Mouse (Mus musculus) kidney, adult 2 months (tissue): ENCODE results near the gene Mum1l1. TPM values are rescaled to one million over a fixed set of nuclear protein-coding genes. Genes with fewer than 3 reads are reported as not detected.
A peak's percentile ranks its signal among the peaks of the same experiment; 100 is the strongest.

Source experiments
- DNase-seq: peaks from one replicate; pipeline ENCODE4 v3.0.0; 2021
- H3K27ac ChIP-seq: fragments of 200-500 bp; 2 replicates; pipeline ENCODE4 v1.5.1; 2012; ENCODE audit warnings: low read depth, low read length, control low read depth, inconsistent platforms; ENCODE audit not compliant: insufficient read depth
- H3K27me3 ChIP-seq: fragments of 200-500 bp; replicated peaks from 2 replicates; pipeline ENCODE4 v1.6.1; 2012; ENCODE audit warnings: mild to moderate bottlenecking, moderate library complexity, low read length, inconsistent platforms; ENCODE audit not compliant: control insufficient read depth, insufficient read depth
- H3K36me3 ChIP-seq: fragments of 200-500 bp; 2 replicates; pipeline ENCODE4 v1.6.1; 2012; ENCODE audit warnings: mild to moderate bottlenecking, moderate library complexity, low read length, inconsistent platforms; ENCODE audit not compliant: control insufficient read depth, insufficient read depth
- H3K4me1 ChIP-seq: fragments of 200-500 bp; 2 replicates; pipeline ENCODE4 v1.6.1; 2011; ENCODE audit warnings: low read length; ENCODE audit not compliant: control insufficient read depth, insufficient read depth
- H3K4me3 ChIP-seq: fragments of 200-500 bp; 2 replicates; pipeline ENCODE4 v1.5.1; 2011; ENCODE audit warnings: mild to moderate bottlenecking, low read depth, low read length, control low read depth; ENCODE audit not compliant: insufficient read depth
- CTCF ChIP-seq: fragments of 200-500 bp; conservative IDR thresholded peaks from 2 replicates; pipeline ENCODE4 v1.5.1; 2011; ENCODE audit warnings: low read depth, mild to moderate bottlenecking, control low read depth, low read length, moderate library complexity, mixed read lengths; ENCODE audit not compliant: insufficient read depth, insufficient read length
- POLR2A ChIP-seq: fragments of 200-500 bp; IDR thresholded peaks from one replicate; pipeline ENCODE4 v1.6.1; 2011; ENCODE audit warnings: low read depth, low read length, control low read depth
- WGBS: fragments of 180-500 bp; shearing (Covaris S2); methylation state at CpG from one replicate; pipeline ENCODE4 v1.1.7; 2018; 5-methylcytosine and 5-hydroxymethylcytosine counted together
- polyA plus RNA-seq: library from polyadenylated mRNA; depleted of rRNA; stranded (reverse); fragments of >200 nt; gene quantifications from 2 replicates; pipeline ENCODE4 v1.2.3, GENCODE M21; 2012; rRNA removed

Gene Mum1l1
- polyA plus RNA-seq, 1 experiment: 1.2 TPM

GRCm38 (mm10) chrX:139257072-139257471 is 47.2 kb downstream of the Mum1l1 start:
- Histone ChIP-seq H3K36me3 (no peaks in the 10 kb centered on the region), H3K4me1 (no peaks in the 10 kb centered on the region), H3K27ac (no peak overlapping the region), H3K27me3 (no peaks in the 10 kb centered on the region), H3K4me3 (no peak overlapping the region)
- DNase-seq: peak; percentile 3
- TF ChIP-seq CTCF: no peak
- no peak for TF ChIP-seq POLR2A
- 81% methylated on average over 10 of the region's 10 CpGs for WGBS

DNA sequence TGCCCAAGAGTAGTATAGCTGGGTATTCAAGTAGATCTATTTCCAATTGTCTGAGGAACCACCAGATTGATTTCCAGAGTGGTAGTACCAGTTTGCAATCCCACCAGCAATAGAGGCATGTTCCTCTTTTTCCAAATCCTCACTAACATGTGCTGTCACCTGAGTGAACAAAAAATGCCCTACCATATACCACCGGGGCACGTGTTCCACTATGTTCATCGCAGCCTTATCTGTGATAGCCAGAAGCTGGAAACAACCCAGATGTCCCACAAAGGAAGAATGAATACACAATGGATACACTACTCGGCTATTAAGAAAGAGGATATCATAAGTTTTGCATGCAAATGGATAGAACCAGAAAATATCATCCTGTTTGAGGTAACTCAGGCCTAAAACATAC is 72.1 kb downstream of the Mum1l1 start:
- no peak overlapping the region for H3K4me3 ChIP-seq
- no peak for DNase-seq
- 94% methylated on average over 4 of the region's 4 CpGs for WGBS
- no peaks in the 10 kb centered on the region for H3K36me3 ChIP-seq
- H3K4me1 ChIP-seq: no peaks in the 10 kb centered on the region
- TF ChIP-seq CTCF: no peak
- TF ChIP-seq POLR2A: no peak
- H3K27ac ChIP-seq: no peak overlapping the region
- no peaks in the 10 kb centered on the region for H3K27me3 ChIP-seq

Other genes starting within 250 kb of the Mum1l1 start
- gene Serpina7, start 124.8 kb upstream of the Mum1l1 start, polyA plus RNA-seq: 0.05 and 0.29 TPM in 2 replicates
- gene 4930513O06Rik, start 123.8 kb upstream of the Mum1l1 start, polyA plus RNA-seq: not detected in 2 replicates
- not detected in 2 replicates for gene 4933428M09Rik, start 30.8 kb upstream of the Mum1l1 start, polyA plus RNA-seq
- not detected in 2 replicates for gene Trap1a, start 123.6 kb downstream of the Mum1l1 start, polyA plus RNA-seq